15 mouse cellular contexts compared by ENCODE assay signal in genomic region chr1:163835062-163835461, GRCm38 (mm10).
"Had no signal": no experiment of that assay in that cellular context is flagged by ENCODE, and none has a peak within 500 bp of the region (broad histone marks: within the 10 kb centered on the region; RNA-seq: fewer than 3 reads in every experiment).

No protein-coding gene starts in this region.

- ATAC-seq: lung, postnatal 0 days; midbrain, embryonic 16.5 days had no signal

- H3K36me3 ChIP-seq: stomach, embryonic 15.5 days had no signal

- H3K27ac ChIP-seq: kidney, embryonic 15.5 days; left cerebral cortex, adult 2 months; limb, embryonic 15.5 days; macrophage; neural tube, embryonic 13.5 days; stomach, embryonic 15.5 days had no signal

- H3K4me2 ChIP-seq: kidney, embryonic 15.5 days; limb, embryonic 15.5 days; midbrain, embryonic 11.5 days; neural tube, embryonic 13.5 days; stomach, embryonic 15.5 days had no signal

- H3K9me3 ChIP-seq: kidney, embryonic 15.5 days; limb, embryonic 15.5 days; neural tube, embryonic 13.5 days; stomach, embryonic 15.5 days had no signal

- H3K9ac ChIP-seq: kidney, embryonic 15.5 days; limb, embryonic 15.5 days; neural tube, embryonic 13.5 days; stomach, embryonic 15.5 days had no signal

- DNase-seq: kidney, adult 2 months; kidney, postnatal 14 days; lung, adult 2 months; right cerebral cortex, postnatal 14 days; thymus, adult 2 months; thymus, postnatal 25 days had no signal

- H3K27me3 ChIP-seq: kidney, embryonic 15.5 days; limb, embryonic 15.5 days; neural tube, embryonic 13.5 days; stomach, embryonic 15.5 days had no signal

- H3K4me3 ChIP-seq: kidney, embryonic 15.5 days; left cerebral cortex, adult 2 months; limb, embryonic 15.5 days; neural tube, embryonic 13.5 days; stomach, embryonic 15.5 days had no signal

- H3K4me1 ChIP-seq: kidney, embryonic 15.5 days; limb, embryonic 15.5 days; neural tube, embryonic 13.5 days; stomach, embryonic 15.5 days had no signal
